Mouse (Mus musculus) intestine, embryonic 16.5 days (tissue): ENCODE results near the gene Emilin3. TPM values are rescaled to one million over a fixed set of nuclear protein-coding genes. Genes with fewer than 3 reads are reported as not detected.

Experiments
- ATAC-seq: fragments of 200-750 bp; cut with Nextera tagmentation; 2 replicates; pipeline ENCODE4 v1.8.0; 2017; ENCODE audit warnings: moderate TSS enrichment, moderate library complexity
- H3K27ac ChIP-seq: fragments of 300-500 bp; sonication (generic); 2 replicates; pipeline ENCODE4 v1.5.1; 2014; ENCODE audit warnings: mild to moderate bottlenecking, low read length
- H3K27me3 ChIP-seq: fragments of 300-500 bp; sonication (generic); replicated peaks from 2 replicates; pipeline ENCODE4 v1.6.1; 2014; ENCODE audit warnings: low read length, control low read depth, mixed read lengths; ENCODE audit not compliant: control insufficient read depth, insufficient read depth
- H3K36me3 ChIP-seq: fragments of 300-500 bp; sonication (generic); 2 replicates; pipeline ENCODE4 v1.6.1; 2014; ENCODE audit warnings: low read length, control low read depth; ENCODE audit not compliant: control insufficient read depth, insufficient read depth
- H3K4me1 ChIP-seq: fragments of 300-500 bp; sonication (generic); 2 replicates; pipeline ENCODE4 v1.6.1; 2014; ENCODE audit warnings: low read length, control low read depth, mixed read lengths; ENCODE audit not compliant: control insufficient read depth, insufficient read depth
- H3K4me2 ChIP-seq: fragments of 300-500 bp; sonication (generic); 2 replicates; pipeline ENCODE4 v1.6.1; 2014; ENCODE audit warnings: low read depth, low read length, control low read depth
- H3K4me3 ChIP-seq: fragments of 300-500 bp; sonication (generic); 2 replicates; pipeline ENCODE4 v1.5.1; 2014; ENCODE audit warnings: mild to moderate bottlenecking, low read length
- H3K9ac ChIP-seq: fragments of 300-500 bp; sonication (generic); 2 replicates; pipeline ENCODE4 v1.6.1; 2014; ENCODE audit warnings: low read depth, low read length
- H3K9me3 ChIP-seq: fragments of 300-500 bp; sonication (generic); 2 replicates; pipeline ENCODE4 v1.6.1; 2016; ENCODE audit warnings: low read length, control low read depth; ENCODE audit not compliant: control insufficient read depth
- WGBS: fragments of 180-500 bp; shearing (Covaris S2); extraction: QIAGEN DNeasy Blood & Tissue Kit; methylation state at CpG from one replicate; pipeline ENCODE4 v1.1.7; 2014; 5-methylcytosine and 5-hydroxymethylcytosine counted together
- polyA plus RNA-seq: library from polyadenylated mRNA; unstranded; fragments of >200 nt; fragmentation: Nextera tagmentation; extraction: Ambion mirVana; gene quantifications from 2 replicates; pipeline ENCODE4 v1.2.1, GENCODE M21; 2015

Emilin3 gene
- polyA plus RNA-seq, 1 experiment from 2014 or later = 24.4 TPM

GRCm38 (mm10) chr2:160951595-160951994 lies 39.5 kb upstream of the Emilin3 start:
- Histone ChIP-seq H3K4me3 (no peak overlapping the region), H3K36me3 (0 out of 2 replicates have a peak, but pooled peaks cover 8% of the 10 kb centered on the region), H3K27me3 (no peaks in the 10 kb centered on the region), H3K9me3 (no peaks in the 10 kb centered on the region), H3K4me2 (no peak overlapping the region), H3K4me1 (no peaks in the 10 kb centered on the region), H3K27ac (no peak overlapping the region), H3K9ac (no peak overlapping the region)
- no peak for ATAC-seq
- 83% methylated on average over 4 of the region's 4 CpGs for WGBS

GRCm38 (mm10) chr2:160942443-160942842 lies 30.3 kb upstream of the Emilin3 start:
- Histone ChIP-seq H3K4me2 (no peak overlapping the region), H3K36me3 (no peaks in the 10 kb centered on the region), H3K4me1 (peaks cover 17% of the 10 kb centered on the region), H3K9ac (no peak overlapping the region), H3K27me3 (no peaks in the 10 kb centered on the region), H3K9me3 (no peaks in the 10 kb centered on the region), H3K4me3 (no peak overlapping the region), H3K27ac (no peak overlapping the region)
- WGBS = 61% methylated on average over 3 of the region's 3 CpGs
- ATAC-seq = peak; percentile 36; the same call in 1 of the 2 replicates

GRCm38 (mm10) chr2:160940930-160941709 lies 29.0 kb upstream of the Emilin3 start:
- ATAC-seq = no peak
- H3K9ac ChIP-seq = no peak overlapping the region
- WGBS = 57% methylated on average over 17 of the region's 17 CpGs
- H3K27ac ChIP-seq = no peak overlapping the region
- no peak overlapping the region for H3K4me2 ChIP-seq
- no peaks in the 10 kb centered on the region for H3K36me3 ChIP-seq
- peaks cover 17% of the 10 kb centered on the region for H3K4me1 ChIP-seq
- H3K9me3 ChIP-seq = no peaks in the 10 kb centered on the region
- no peaks in the 10 kb centered on the region for H3K27me3 ChIP-seq
- H3K4me3 ChIP-seq = no peak overlapping the region

- 75% methylated on average over 4 of the region's 4 CpGs for WGBS
- H3K36me3 ChIP-seq = no peaks in the 10 kb centered on the region
- H3K9ac ChIP-seq = no peak overlapping the region
- H3K4me3 ChIP-seq = no peak overlapping the region
- no peak overlapping the region for H3K4me2 ChIP-seq
- ATAC-seq = no peak
- H3K9me3 ChIP-seq = no peaks in the 10 kb centered on the region
- no peaks in the 10 kb centered on the region for H3K27me3 ChIP-seq
- no peak overlapping the region for H3K27ac ChIP-seq
- no peaks in the 10 kb centered on the region for H3K4me1 ChIP-seq
These were observed 22.3 kb upstream of the Emilin3 start for GRCm38 (mm10) chr2:160934451-160934850.

GRCm38 (mm10) chr2:160933890-160934289 lies 21.8 kb upstream of the Emilin3 start:
- Histone ChIP-seq H3K4me2 (no peak overlapping the region), H3K36me3 (no peaks in the 10 kb centered on the region), H3K27me3 (no peaks in the 10 kb centered on the region), H3K4me3 (no peak overlapping the region), H3K9ac (no peak overlapping the region), H3K9me3 (no peaks in the 10 kb centered on the region), H3K27ac (no peak overlapping the region), H3K4me1 (no peaks in the 10 kb centered on the region)
- 63% methylated on average over 5 of the region's 5 CpGs for WGBS
- ATAC-seq = no peak

GRCm38 (mm10) chr2:160932981-160933380 lies 20.9 kb upstream of the Emilin3 start:
- Histone ChIP-seq H3K9ac (no peak overlapping the region), H3K27me3 (no peaks in the 10 kb centered on the region), H3K9me3 (no peaks in the 10 kb centered on the region), H3K4me2 (no peak overlapping the region), H3K27ac (no peak overlapping the region), H3K4me3 (no peak overlapping the region), H3K36me3 (no peaks in the 10 kb centered on the region), H3K4me1 (no peaks in the 10 kb centered on the region)
- no peak for ATAC-seq
- WGBS = 57% methylated on average over 3 of the region's 3 CpGs

GRCm38 (mm10) chr2:160932325-160932724 lies 20.2 kb upstream of the Emilin3 start:
- Histone ChIP-seq H3K9ac (no peak overlapping the region), H3K4me3 (no peak overlapping the region), H3K4me1 (no peaks in the 10 kb centered on the region), H3K36me3 (no peaks in the 10 kb centered on the region), H3K4me2 (no peak overlapping the region), H3K27me3 (no peaks in the 10 kb centered on the region), H3K27ac (no peak overlapping the region), H3K9me3 (no peaks in the 10 kb centered on the region)
- WGBS = 54% methylated on average over 8 of the region's 8 CpGs
- ATAC-seq = no peak

- Histone ChIP-seq H3K9ac (no peak overlapping the region), H3K27me3 (no peaks in the 10 kb centered on the region), H3K36me3 (no peaks in the 10 kb centered on the region), H3K4me2 (no peak overlapping the region), H3K27ac (no peak overlapping the region), H3K4me3 (no peak overlapping the region), H3K9me3 (no peaks in the 10 kb centered on the region), H3K4me1 (no peaks in the 10 kb centered on the region)
- WGBS = 94% methylated on average over 5 of the region's 5 CpGs
- no peak for ATAC-seq
These were observed 19.2 kb upstream of the Emilin3 start for GRCm38 (mm10) chr2:160931378-160931777.

GRCm38 (mm10) chr2:160925203-160925602 lies 13.1 kb upstream of the Emilin3 start:
- 68% methylated on average over 9 of the region's 9 CpGs for WGBS
- Histone ChIP-seq H3K4me1 (no peaks in the 10 kb centered on the region), H3K27ac (no peak overlapping the region), H3K36me3 (no peaks in the 10 kb centered on the region), H3K27me3 (no peaks in the 10 kb centered on the region), H3K9ac (no peak overlapping the region), H3K4me2 (no peak overlapping the region), H3K4me3 (no peak overlapping the region), H3K9me3 (no peaks in the 10 kb centered on the region)
- ATAC-seq = no peak

GRCm38 (mm10) chr2:160921285-160921684 lies 9.2 kb upstream of the Emilin3 start:
- H3K4me2 ChIP-seq = no peak overlapping the region
- no peak for ATAC-seq
- H3K27me3 ChIP-seq = no peaks in the 10 kb centered on the region
- H3K36me3 ChIP-seq = no peaks in the 10 kb centered on the region
- H3K4me3 ChIP-seq = no peak overlapping the region
- H3K9me3 ChIP-seq = no peaks in the 10 kb centered on the region
- 56% methylated on average over 7 of the region's 7 CpGs for WGBS
- no peaks in the 10 kb centered on the region for H3K4me1 ChIP-seq
- H3K9ac ChIP-seq = no peak overlapping the region
- no peak overlapping the region for H3K27ac ChIP-seq
